Mouse (Mus musculus) spleen, adult 12 weeks (tissue): ENCODE measurements around the gene Gtf2h5.

Experiments
- DNase-seq: peaks from one replicate; pipeline ENCODE4 v3.0.0; 2022; ENCODE audit warnings: low spot score

The Gtf2h5 gene

GRCm38 (mm10) chr17:6079287-6080122 lies at the start of gene Gtf2h5, which contains the start of gene Serac1:
Gtf2h5 (plus strand) TSS chr17:6079786.
Serac1 (minus strand) TSS chr17:6079741.
- peak; percentile 99 for DNase-seq

- no peak for DNase-seq
Measured at GRCm38 (mm10) chr17:6035661-6036060, 43.9 kb upstream of the Gtf2h5 start.

- no peak for DNase-seq
Measured at GRCm38 (mm10) chr17:6036458-6036857, 43.1 kb upstream of the Gtf2h5 start.

- no peak for DNase-seq
Measured at GRCm38 (mm10) chr17:6036872-6037271, 42.7 kb upstream of the Gtf2h5 start.

DNA sequence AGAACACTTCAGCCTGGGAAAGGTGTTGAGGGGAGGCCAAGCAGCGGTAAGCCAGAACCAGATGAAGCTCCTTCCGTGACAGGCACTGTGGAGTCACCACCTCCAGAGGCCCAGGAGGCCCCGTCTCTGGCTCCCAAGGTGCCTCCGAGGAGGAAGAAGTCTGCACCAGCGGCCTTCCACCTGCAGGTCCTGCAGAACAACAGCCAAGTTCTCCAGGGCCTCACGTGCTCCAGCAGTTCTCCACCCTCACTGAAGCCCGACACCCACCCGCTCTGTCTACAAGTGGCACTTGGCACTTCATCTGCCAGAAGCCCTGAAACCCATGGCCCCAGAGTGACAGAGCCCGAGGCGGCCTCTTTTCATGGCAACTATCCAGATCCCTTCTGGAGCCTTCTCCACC lies 42.1 kb upstream of the Gtf2h5 start:
- DNase-seq, result no peak

- DNase-seq, result no peak
Measured at GRCm38 (mm10) chr17:6052801-6053200, 26.8 kb upstream of the Gtf2h5 start.

DNA sequence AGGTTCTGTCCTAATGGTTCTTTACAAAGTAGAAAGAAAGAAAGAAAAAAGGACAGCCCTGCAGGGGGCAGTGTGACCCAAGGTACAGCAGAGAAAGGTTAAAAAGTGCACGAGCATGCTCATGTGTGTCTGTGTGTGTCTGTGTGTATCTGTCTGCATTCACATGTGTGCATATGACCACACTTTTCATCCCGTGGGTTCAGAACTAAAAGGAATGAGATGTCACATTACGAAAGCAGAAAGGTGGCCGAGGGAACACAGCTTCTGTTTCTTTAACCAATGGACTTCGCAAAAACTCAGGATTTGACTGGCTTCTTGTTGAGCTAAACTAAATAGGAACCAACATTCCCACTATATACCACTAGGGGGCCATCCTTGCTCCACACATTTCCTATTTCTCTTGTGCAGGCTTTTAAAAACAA lies 24.6 kb upstream of the Gtf2h5 start:
- DNase-seq, result peak; percentile 21

GRCm38 (mm10) chr17:6062793-6063192 lies 16.8 kb upstream of the Gtf2h5 start:
- no peak for DNase-seq

GRCm38 (mm10) chr17:6063532-6063931 lies 16.1 kb upstream of the Gtf2h5 start:
- DNase-seq, result no peak

- no peak for DNase-seq
Measured at GRCm38 (mm10) chr17:6066021-6066420, 13.6 kb upstream of the Gtf2h5 start.

- no peak for DNase-seq
Measured at GRCm38 (mm10) chr17:6067613-6068012, 12.0 kb upstream of the Gtf2h5 start.

- no peak for DNase-seq
Measured at GRCm38 (mm10) chr17:6069866-6070265, 9.7 kb upstream of the Gtf2h5 start.

DNA sequence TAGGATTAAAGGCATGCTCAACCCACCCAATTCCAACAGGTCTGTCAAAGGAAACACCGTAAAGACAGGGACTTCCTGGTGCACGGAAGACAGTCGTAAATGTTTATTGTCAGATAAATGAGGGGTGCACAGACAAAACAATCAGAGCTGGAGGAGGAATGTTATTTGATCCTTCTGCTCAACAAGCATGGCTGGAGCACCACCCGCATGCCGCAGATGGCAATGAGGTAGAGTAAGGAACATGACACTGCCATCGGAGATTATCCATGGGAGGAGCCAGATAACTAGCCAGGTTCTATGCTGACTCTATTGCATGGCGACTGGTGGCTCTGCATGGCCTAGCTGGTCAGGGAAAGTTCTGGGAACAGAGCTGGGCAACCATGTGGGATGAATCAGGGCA lies 6.2 kb upstream of the Gtf2h5 start:
- DNase-seq, result no peak

- no peak for DNase-seq
Measured at GRCm38 (mm10) chr17:6083323-6083890, 3.8 kb downstream of the Gtf2h5 start.

DNA sequence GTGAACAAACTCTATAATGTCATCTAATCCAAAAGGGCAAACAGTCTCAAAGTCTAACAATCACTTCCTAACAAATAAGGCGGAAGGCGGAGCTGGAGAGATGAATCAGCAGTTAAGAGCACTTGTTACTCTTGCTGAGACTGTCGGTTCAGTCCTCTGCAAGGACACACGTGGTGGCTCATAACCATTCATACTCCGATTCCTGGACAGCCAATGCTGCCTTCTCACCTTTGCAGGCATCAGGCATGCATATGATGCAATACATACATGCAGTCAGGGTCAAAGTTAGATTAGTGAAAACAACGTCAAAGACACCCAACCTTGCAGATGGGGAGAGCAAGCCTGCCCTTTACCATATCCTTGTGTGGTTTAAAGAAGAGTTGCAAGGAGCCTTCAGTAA lies 12.0 kb downstream of the Gtf2h5 start:
- DNase-seq, result no peak

DNA sequence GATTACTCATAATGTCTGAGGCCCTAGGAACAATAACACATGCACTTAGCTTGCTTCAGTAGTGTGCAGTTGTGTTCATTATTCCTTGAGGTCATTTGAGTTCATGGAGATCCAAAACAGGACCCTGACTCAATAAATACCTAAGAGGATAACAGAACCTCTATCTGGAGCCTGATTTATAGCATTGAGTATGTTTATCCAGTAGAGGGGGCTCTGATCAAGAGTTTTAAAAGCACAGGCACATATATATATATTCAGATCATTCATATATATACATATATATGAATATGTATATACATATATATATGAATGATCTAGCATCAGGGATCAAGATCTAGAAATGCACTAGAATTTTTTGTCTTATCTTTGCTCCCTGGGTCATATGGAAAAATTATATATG lies 16.0 kb downstream of the Gtf2h5 start:
- no peak for DNase-seq

GRCm38 (mm10) chr17:6097884-6098283 lies 18.3 kb downstream of the Gtf2h5 start:
- peak; percentile 25 for DNase-seq

DNA sequence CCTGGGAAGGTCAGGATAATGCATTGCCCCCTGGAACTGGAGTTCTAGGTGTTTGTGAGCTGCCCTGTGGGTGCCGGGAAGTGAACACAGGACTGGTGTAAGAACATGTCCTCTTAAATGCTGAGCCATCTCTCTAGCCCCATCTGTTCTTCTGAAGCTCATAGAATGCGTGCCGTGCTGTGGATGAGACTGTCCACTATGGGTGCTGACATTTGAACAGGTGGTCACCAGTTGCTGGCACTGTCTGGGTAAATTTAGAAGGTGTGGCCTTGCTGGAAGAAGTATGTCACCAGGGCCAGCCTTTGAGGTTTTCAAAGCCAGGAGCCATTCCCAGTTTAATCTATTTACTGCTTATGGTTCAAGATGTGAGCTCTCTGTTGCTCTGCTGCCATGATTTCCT lies 22.7 kb downstream of the Gtf2h5 start:
- no peak for DNase-seq

GRCm38 (mm10) chr17:6103566-6103965 lies 24.0 kb downstream of the Gtf2h5 start:
- no peak for DNase-seq

DNA sequence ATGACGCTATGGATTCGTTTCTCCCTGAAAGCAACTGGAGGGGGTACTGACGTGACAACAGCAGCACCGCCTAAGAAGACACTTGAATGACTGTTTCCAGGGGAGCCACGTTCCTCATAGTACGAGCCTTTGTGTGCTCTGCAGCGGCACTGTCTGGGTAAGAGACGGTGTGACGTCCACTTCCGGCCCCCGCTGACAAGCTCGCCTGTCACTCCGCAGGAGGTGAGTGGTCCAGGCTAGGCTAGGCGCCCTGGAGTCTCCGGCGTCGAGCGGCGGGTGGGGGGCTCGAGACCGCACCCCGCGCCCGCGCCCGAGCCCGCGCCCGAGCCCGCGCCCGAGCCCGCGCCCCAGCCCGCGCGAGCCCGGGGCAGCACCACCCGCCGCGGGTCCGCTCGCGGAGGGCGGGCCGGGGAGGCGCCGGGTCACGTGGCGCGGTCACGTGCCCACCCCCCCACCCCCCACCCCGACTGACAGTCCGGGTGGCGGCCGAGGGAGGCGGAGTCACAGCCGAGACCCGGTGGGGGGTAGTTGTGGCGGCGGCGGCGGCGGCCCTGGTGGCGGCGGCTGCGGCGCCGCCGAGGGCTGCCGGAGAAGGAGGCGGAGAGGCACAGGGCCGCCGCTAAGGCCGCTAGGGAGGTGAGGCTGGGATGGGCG lies 26.9 kb downstream of the Gtf2h5 start, which contains the start of gene Tulp4:
TSS of gene Tulp4 (plus strand) at position 77 of the 654 bp plus-strand sequence.
- peak; percentile 76 for DNase-seq

- DNase-seq, result peak; percentile 2
Measured at GRCm38 (mm10) chr17:6107015-6107601, 27.5 kb downstream of the Gtf2h5 start.

DNA sequence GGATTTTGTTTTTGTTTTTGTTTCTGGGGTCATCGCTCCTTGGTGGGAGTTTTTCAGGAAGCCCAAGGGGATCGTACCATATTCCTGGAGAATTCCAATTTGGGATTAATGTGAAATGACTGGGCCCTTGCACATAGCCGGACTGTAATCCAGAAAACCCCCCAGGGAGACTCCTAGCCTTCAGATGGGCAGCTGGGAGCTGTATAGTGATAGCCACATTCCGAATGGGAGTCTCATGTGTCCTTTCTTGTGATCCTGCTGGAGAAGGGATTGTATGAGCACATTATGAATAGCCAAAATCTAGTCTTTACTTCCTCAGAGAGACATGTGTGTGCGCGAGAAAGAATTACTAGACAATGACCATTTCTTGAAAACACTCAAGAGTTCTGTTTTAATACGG lies 28.6 kb downstream of the Gtf2h5 start:
- no peak for DNase-seq

DNA sequence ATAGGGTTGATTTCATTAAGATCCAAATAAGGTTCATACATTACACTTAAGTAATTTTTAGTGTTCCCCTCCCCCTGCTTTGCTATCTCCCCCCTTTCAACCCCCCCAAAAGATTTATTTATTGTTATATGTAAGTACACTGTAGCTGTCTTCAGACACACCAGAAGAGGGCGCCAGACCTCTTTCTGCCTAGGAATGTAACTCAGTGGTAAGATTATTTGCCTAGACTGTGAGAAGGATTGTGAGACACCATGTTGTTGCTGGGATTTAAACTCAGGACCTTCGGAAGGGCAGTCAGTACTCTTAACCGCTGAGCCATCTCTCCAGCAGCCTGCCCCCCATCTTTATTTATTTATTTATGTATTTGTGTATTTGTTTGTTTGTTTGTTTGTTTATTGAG lies 31.4 kb downstream of the Gtf2h5 start:
- no peak for DNase-seq
